In genomic region chr13:38574668-38575067, GRCm38 (mm10) we compare ENCODE assay signal across 14 mouse cellular contexts.
"Had no signal": no experiment of that assay in that cellular context is flagged by ENCODE, and none has a peak within 500 bp of the region (broad histone marks: within the 10 kb centered on the region; RNA-seq: fewer than 3 reads in every experiment).

No protein-coding gene starts in this region.

- H3K4me3 ChIP-seq: intestine, embryonic 15.5 days; limb, embryonic 13.5 days; liver, embryonic 15.5 days; midbrain, embryonic 13.5 days; neural tube, embryonic 15.5 days had no signal

- H3K9me3 ChIP-seq: intestine, embryonic 15.5 days; limb, embryonic 13.5 days; liver, embryonic 15.5 days; neural tube, embryonic 15.5 days had no signal

- H3K9ac ChIP-seq: intestine, embryonic 15.5 days; limb, embryonic 13.5 days; liver, embryonic 15.5 days; midbrain, embryonic 13.5 days; neural tube, embryonic 15.5 days had no signal

- H3K4me2 ChIP-seq: intestine, embryonic 15.5 days; limb, embryonic 13.5 days; liver, embryonic 15.5 days; midbrain, embryonic 13.5 days; neural tube, embryonic 15.5 days had no signal

- H3K4me1 ChIP-seq: intestine, embryonic 15.5 days; limb, embryonic 13.5 days; midbrain, embryonic 13.5 days; neural tube, embryonic 15.5 days had no signal

- H3K27ac ChIP-seq: intestine, embryonic 15.5 days; limb, embryonic 13.5 days; liver, embryonic 15.5 days; midbrain, embryonic 13.5 days; neural tube, embryonic 15.5 days; stomach, postnatal 0 days had no signal

- ATAC-seq: intestine, embryonic 15.5 days; lung, postnatal 0 days; midbrain, embryonic 13.5 days had no signal

- H3K27me3 ChIP-seq: intestine, embryonic 15.5 days; limb, embryonic 13.5 days; midbrain, embryonic 13.5 days; neural tube, embryonic 15.5 days had no signal

- H3K36me3 ChIP-seq: intestine, embryonic 15.5 days; limb, embryonic 13.5 days; liver, embryonic 15.5 days; midbrain, embryonic 13.5 days; neural tube, embryonic 15.5 days had no signal

- DNase-seq: kidney, adult 18-20 months; kidney, postnatal 10 days; kidney, postnatal 4 days; lung, adult 2 months; lung, postnatal 36 days; thymus, adult 2 months; thymus, postnatal 25 days had no signal
